In genomic region chr4:150056171-150056570, GRCm38 (mm10) we compare ENCODE assay signal across 27 mouse cellular contexts. TPM values are rescaled to one million over a fixed set of nuclear protein-coding genes. Genes with fewer than 3 reads are reported as not detected.
DNase-seq lines count a peak whose midpoint lies in the region; ATAC-seq and TF ChIP-seq lines count a peak whose summit lies in the region.
"Had no signal": no experiment of that assay in that cellular context is flagged by ENCODE, and none has a peak within 500 bp of the region (broad histone marks: within the 10 kb centered on the region; RNA-seq: fewer than 3 reads in every experiment).

No protein-coding gene starts in this region.

- H3K79me2 ChIP-seq in myocyte (ENCODE audit: control insufficient read depth, insufficient read depth) = peaks cover 39% of the 10 kb centered on the region

- peaks cover 4% of the 10 kb centered on the region; the same call in 1 of the 2 replicates for H3K9me3 ChIP-seq in megakaryocyte, embryonic 14.5 days
- H3K9me3 ChIP-seq in kidney, embryonic 15.5 days (replicated peaks) = no peaks in the 10 kb centered on the region
- H3K9me3 ChIP-seq: embryonic facial prominence, embryonic 12.5 days; embryonic facial prominence, embryonic 15.5 days; forebrain, embryonic 12.5 days; forebrain, embryonic 15.5 days; G1E; heart, embryonic 12.5 days; heart, embryonic 15.5 days; hindbrain, embryonic 10.5 days; hindbrain, embryonic 13.5 days; intestine, embryonic 15.5 days had no signal

- peaks cover 30% of the 10 kb centered on the region for H3K27me3 ChIP-seq in megakaryocyte, embryonic 14.5 days (replicated peaks)
- H3K27me3 ChIP-seq in myocyte (ENCODE audit: control insufficient read depth, insufficient read depth, insufficient read length) = no peaks in the 10 kb centered on the region
- H3K27me3 ChIP-seq in kidney, embryonic 15.5 days = peaks cover 10% of the 10 kb centered on the region
- H3K27me3 ChIP-seq: embryonic facial prominence, embryonic 15.5 days; intestine, embryonic 15.5 days; Patski had no signal

- H3K36me3 ChIP-seq in megakaryocyte, embryonic 14.5 days (replicated peaks; ENCODE audit: low read length) = peaks cover 80% of the 10 kb centered on the region
- peaks cover 5% of the 10 kb centered on the region for H3K36me3 ChIP-seq in myocyte (ENCODE audit: control insufficient read depth, insufficient read depth)
- H3K36me3 ChIP-seq in kidney, embryonic 15.5 days = no peaks in the 10 kb centered on the region
- H3K36me3 ChIP-seq: embryonic facial prominence, embryonic 12.5 days; embryonic facial prominence, embryonic 15.5 days; forebrain, embryonic 12.5 days; forebrain, embryonic 15.5 days; heart, embryonic 15.5 days; hindbrain, embryonic 10.5 days; hindbrain, embryonic 13.5 days; intestine, embryonic 15.5 days had no signal

- no peak overlapping the region for H3K9ac ChIP-seq in kidney, embryonic 15.5 days
- H3K9ac ChIP-seq: embryonic facial prominence, embryonic 12.5 days; embryonic facial prominence, embryonic 15.5 days; forebrain, embryonic 12.5 days; forebrain, embryonic 15.5 days; heart, embryonic 12.5 days; heart, embryonic 15.5 days; hindbrain, embryonic 13.5 days; intestine, embryonic 15.5 days had no signal

- peaks cover 71% of the 10 kb centered on the region for H3K4me1 ChIP-seq in megakaryocyte, embryonic 14.5 days
- H3K4me1 ChIP-seq in kidney, embryonic 15.5 days = peaks cover 14% of the 10 kb centered on the region
- H3K4me1 ChIP-seq: forebrain, embryonic 15.5 days had no signal

- no peak overlapping the region for H3ac ChIP-seq in myocyte (ENCODE audit: control insufficient read depth, insufficient read length)

- no peak for TF ChIP-seq POLR2A in myocyte (IDR thresholded peaks at IDR 0.05; ENCODE audit: insufficient read length, low read depth)

- ATAC-seq in megakaryocyte, adult 5-6 weeks (ENCODE audit: poor library complexity, severe bottlenecking) = no peak
- ATAC-seq in kidney, embryonic 15.5 days (replicated peaks; ENCODE audit: low FRiP score) = no peak
- ATAC-seq: forebrain, embryonic 15.5 days; hindbrain, embryonic 16.5 days; intestine, embryonic 15.5 days; Patski had no signal

- peak overlapping the region; percentile 80 for H3K4me3 ChIP-seq in megakaryocyte, embryonic 14.5 days (replicated peaks)
- no peak overlapping the region for H3K4me3 ChIP-seq in myocyte
- H3K4me3 ChIP-seq in kidney, embryonic 15.5 days (replicated peaks) = no peak overlapping the region
- H3K4me3 ChIP-seq: embryonic facial prominence, embryonic 12.5 days; embryonic facial prominence, embryonic 15.5 days; forebrain, embryonic 12.5 days; forebrain, embryonic 15.5 days; heart, embryonic 12.5 days; heart, embryonic 15.5 days; hindbrain, embryonic 10.5 days; hindbrain, embryonic 13.5 days; intestine, embryonic 15.5 days had no signal

- DNase-seq in adrenal gland, adult (ENCODE audit: inconsistent age in 2 of 2, low spot score in 1 of 2) = peak; percentile 48 to 63
- no peak for DNase-seq in adrenal gland, postnatal 25 days
- DNase-seq: adrenal gland, postnatal 10 days; cerebellum, adult 18-20 months; cerebellum, adult 9-11 months; cerebellum, postnatal 25 days; gastrocnemius, postnatal 25 days; heart, adult 18-20 months; heart, postnatal 10 days; heart, postnatal 36 days; kidney, adult 11 months had no signal

- H3K4me2 ChIP-seq in myocyte (ENCODE audit: low read depth) = peak overlapping the region; percentile 58
- no peak overlapping the region for H3K4me2 ChIP-seq in kidney, embryonic 15.5 days
- H3K4me2 ChIP-seq: embryonic facial prominence, embryonic 12.5 days; embryonic facial prominence, embryonic 15.5 days; forebrain, embryonic 12.5 days; forebrain, embryonic 15.5 days; heart, embryonic 12.5 days; heart, embryonic 15.5 days; hindbrain, embryonic 13.5 days; intestine, embryonic 15.5 days had no signal

- H3K27ac ChIP-seq in kidney, embryonic 15.5 days = no peak overlapping the region
- H3K27ac ChIP-seq: embryonic facial prominence, embryonic 12.5 days; embryonic facial prominence, embryonic 15.5 days; forebrain, embryonic 12.5 days; forebrain, embryonic 15.5 days; heart, embryonic 15.5 days; hindbrain, embryonic 10.5 days; hindbrain, embryonic 13.5 days; intestine, embryonic 15.5 days had no signal

- WGBS in kidney, embryonic 15.5 days = 73% methylated on average over 7 of the region's 7 CpGs

TF ChIP-seq in myocyte, 11 proteins besides CTCF, POLR2A, EP300 and RAD21:
- peak in 1 of 3 experiments; percentile 2 for TF ChIP-seq MYOD1 (IDR thresholded peaks at IDR 0.05; ENCODE audit: control insufficient read depth in 1 of 3, insufficient read length in 2 of 3, low read depth in 2 of 3)
- TF ChIP-seq MAX (IDR thresholded peaks at IDR 0.05; ENCODE audit: low read depth) = no peak
- TF ChIP-seq POLR2AphosphoS2 (IDR thresholded peaks at IDR 0.05; ENCODE audit: insufficient read length, low read depth) = no peak
- no peak for TF ChIP-seq TCF3 (IDR thresholded peaks at IDR 0.05; ENCODE audit: insufficient read length, low read depth)

RNA-seq across cellular contexts. Expression of gene Gpr157, which starts 31.0 kb away (rescaled TPM):
- 1.1 and 1.7 TPM in 2 replicates for total RNA-seq in adrenal gland, postnatal 25 days (2021)
- 1.1 and 1.9 TPM in 2 replicates for polyA plus RNA-seq in megakaryocyte, embryonic 14.5 days (2012; ENCODE audit: insufficient read depth, low replicate concordance)
- total RNA-seq in megakaryocyte, adult 5-6 weeks (2015) = 1.0 and 1.9 TPM in 2 replicates
- total RNA-seq in megakaryocyte, adult 5-6 weeks (2017) = 1.6 and 2.6 TPM in 2 replicates
- polyA plus RNA-seq in myocyte (2012; fragmentation: generic; extraction: Trizol) = 1.6 TPM
- polyA plus RNA-seq in kidney, embryonic 15.5 days (2015; fragmentation: Nextera tagmentation; extraction: Ambion mirVana) = 0.51 and 0.53 TPM in 2 replicates

RNA-seq across cellular contexts. Expression of gene H6pd, which starts 47.3 kb away (rescaled TPM):
- total RNA-seq in adrenal gland, postnatal 25 days (2021) = 127 and 149 TPM in 2 replicates
- 4.4 and 6.8 TPM in 2 replicates for polyA plus RNA-seq in megakaryocyte, embryonic 14.5 days (2012; ENCODE audit: insufficient read depth, low replicate concordance)
- total RNA-seq in megakaryocyte, adult 5-6 weeks (2015) = 14.4 and 16.1 TPM in 2 replicates
- 26.1 and 32.7 TPM in 2 replicates for total RNA-seq in megakaryocyte, adult 5-6 weeks (2017)
- 21.8 TPM for polyA plus RNA-seq in myocyte (2012; fragmentation: generic; extraction: Trizol)
- 17.8 and 18.5 TPM in 2 replicates for polyA plus RNA-seq in kidney, embryonic 15.5 days (2015; fragmentation: Nextera tagmentation; extraction: Ambion mirVana)
